Mouse (Mus musculus): Measurements from ENCODE around the gene Mrc1. TPM values are rescaled to one million over a fixed set of nuclear protein-coding genes. Genes with fewer than 3 reads are reported as not detected.

The Mrc1 gene
- polyA plus RNA-seq, 1 experiment from 2014 or later, result 10.1 TPM

- ATAC-seq (ENCODE audit: low read depth), result no peak
- H3K9ac ChIP-seq (ENCODE audit: low read depth, low read length), result no peak overlapping the region
- H3K36me3 ChIP-seq (ENCODE audit: control insufficient read depth, insufficient read depth), result no peaks in the 10 kb centered on the region
- no peaks in the 10 kb centered on the region for H3K27me3 ChIP-seq (ENCODE audit: control insufficient read depth, insufficient read depth, low read depth, low read length)
- WGBS (ENCODE audit: insufficient replicate concordance), result 59% methylated on average over 3 of the region's 3 CpGs
- no peak overlapping the region for H3K4me2 ChIP-seq (ENCODE audit: low read depth, low read length)
- no peaks in the 10 kb centered on the region for H3K9me3 ChIP-seq (replicated peaks; ENCODE audit: control insufficient read depth, low read length)
- H3K4me1 ChIP-seq (ENCODE audit: control insufficient read depth, low read depth, low read length), result no peaks in the 10 kb centered on the region
- H3K27ac ChIP-seq (ENCODE audit: low read length), result no peak overlapping the region
- no peak overlapping the region for H3K4me3 ChIP-seq (ENCODE audit: low read depth, low read length)
Observed at GRCm38 (mm10) chr2:14315113-14315512, 85.9 kb downstream of the Mrc1 start.

GRCm38 (mm10) chr2:14341652-14342308 is 112.6 kb downstream of the Mrc1 start:
- Histone ChIP-seq H3K4me3 (ENCODE audit: low read depth, low read length) (no peak overlapping the region), H3K27me3 (ENCODE audit: control insufficient read depth, insufficient read depth, low read depth, low read length) (no peaks in the 10 kb centered on the region), H3K9ac (ENCODE audit: low read depth, low read length) (no peak overlapping the region), H3K27ac (ENCODE audit: low read length) (no peak overlapping the region), H3K36me3 (ENCODE audit: control insufficient read depth, insufficient read depth) (no peaks in the 10 kb centered on the region), H3K9me3 (replicated peaks; ENCODE audit: control insufficient read depth, low read length) (no peaks in the 10 kb centered on the region), H3K4me2 (ENCODE audit: low read depth, low read length) (no peak overlapping the region), H3K4me1 (ENCODE audit: control insufficient read depth, low read depth, low read length) (no peaks in the 10 kb centered on the region)
- no peak for ATAC-seq (ENCODE audit: low read depth)
- WGBS (ENCODE audit: insufficient replicate concordance), result 61% methylated on average over 14 of the region's 14 CpGs

- H3K27ac ChIP-seq (ENCODE audit: low read length), result no peak overlapping the region
- WGBS (ENCODE audit: insufficient replicate concordance), result 66% methylated on average over 8 of the region's 8 CpGs
- no peak overlapping the region for H3K4me2 ChIP-seq (ENCODE audit: low read depth, low read length)
- H3K27me3 ChIP-seq (ENCODE audit: control insufficient read depth, insufficient read depth, low read depth, low read length), result no peaks in the 10 kb centered on the region
- no peak for ATAC-seq (ENCODE audit: low read depth)
- no peak overlapping the region for H3K4me3 ChIP-seq (ENCODE audit: low read depth, low read length)
- no peak overlapping the region for H3K9ac ChIP-seq (ENCODE audit: low read depth, low read length)
- H3K9me3 ChIP-seq (replicated peaks; ENCODE audit: control insufficient read depth, low read length), result no peaks in the 10 kb centered on the region
- H3K36me3 ChIP-seq (ENCODE audit: control insufficient read depth, insufficient read depth), result no peaks in the 10 kb centered on the region
- no peaks in the 10 kb centered on the region for H3K4me1 ChIP-seq (ENCODE audit: control insufficient read depth, low read depth, low read length)
Observed at GRCm38 (mm10) chr2:14342309-14342839, 113.2 kb downstream of the Mrc1 start.

MicroRNA genes within 50 kb of the gene (microRNA counts, 519-probe panel; counts per million panel counts)
- 1,714 counts per million, percentile 18 among the panel's probes with 10 or more counts for microRNA mmu-miR-511

Small RNAs within 50 kb of the gene (microRNA-seq; reads per million reads assigned to microRNA genes)
- 23.1 reads per million, percentile 39 among the genes with 10 or more reads in this experiment for gene Mir511

Other genes starting within 250 kb of the Mrc1 start
- gene Hacd1, start 173.3 kb upstream of the Mrc1 start, polyA plus RNA-seq (2015; fragmentation: Nextera tagmentation; extraction: Ambion mirVana), result 46.3 and 47.6 TPM in 2 replicates
- gene Stam, start 155.3 kb upstream of the Mrc1 start, polyA plus RNA-seq (2015; fragmentation: Nextera tagmentation; extraction: Ambion mirVana), result 27.3 and 31.9 TPM in 2 replicates
- 0.18 TPM in 1 of 2 replicates, not detected in the other for gene Tmem236, start 54.9 kb upstream of the Mrc1 start, polyA plus RNA-seq (2015; fragmentation: Nextera tagmentation; extraction: Ambion mirVana)
- 0.05 TPM in 1 of 2 replicates, not detected in the other for gene Slc39a12, start 158.9 kb downstream of the Mrc1 start, polyA plus RNA-seq (2015; fragmentation: Nextera tagmentation; extraction: Ambion mirVana)

Data from liver, embryonic 16.5 days (tissue).